Mouse (Mus musculus): ENCODE measurements at regions not wholly inside any gene's neighbourhood (a gene's known extent, or its start where the extent isn't known, plus 50 kb on each side); places are given as distances from the start of the nearest gene placed in this dataset. TPM values are rescaled to one million over a fixed set of nuclear protein-coding genes. Genes with fewer than 3 reads are reported as not detected.
A peak's percentile ranks its signal among the peaks of the same experiment; 100 is the strongest.

GRCm38 (mm10) chr16:92891741-92892140, 65.8 kb upstream of the Runx1 start:
- WGBS: 66% methylated on average over 2 of the region's 2 CpGs
- H3K27me3 ChIP-seq: 0 out of 2 replicates have a peak, but pooled peaks cover 3% of the 10 kb centered on the region
- H3K9ac ChIP-seq: no peak overlapping the region
- no peak overlapping the region for H3K27ac ChIP-seq
- H3K4me3 ChIP-seq: no peak overlapping the region
- H3K36me3 ChIP-seq: no peaks in the 10 kb centered on the region
- ATAC-seq (ENCODE audit: insufficient number of reproducible peaks, insufficient read depth, low FRiP score, low TSS enrichment, low read depth): no peak
- no peaks in the 10 kb centered on the region for H3K9me3 ChIP-seq
- H3K4me1 ChIP-seq: peaks cover 22% of the 10 kb centered on the region
- H3K4me2 ChIP-seq: no peak overlapping the region

- ATAC-seq (ENCODE audit: insufficient number of reproducible peaks, insufficient read depth, low FRiP score, low TSS enrichment, low read depth): peak; percentile 15; the same call in 1 of the 2 replicates
- Histone ChIP-seq H3K36me3 (no peaks in the 10 kb centered on the region), H3K4me1 (peaks cover 22% of the 10 kb centered on the region), H3K27ac (0 out of 2 replicates have a peak overlapping the region, but pooled peaks have one; percentile 1), H3K4me2 (no peak overlapping the region), H3K27me3 (0 out of 2 replicates have a peak, but pooled peaks cover 3% of the 10 kb centered on the region), H3K9ac (no peak overlapping the region), H3K9me3 (no peaks in the 10 kb centered on the region), H3K4me3 (no peak overlapping the region)
- 48% methylated on average over 3 of the region's 3 CpGs for WGBS
Observed at GRCm38 (mm10) chr16:92890713-92891112, 64.8 kb upstream of the Runx1 start.

GRCm38 (mm10) chr16:92889537-92889936, 63.6 kb upstream of the Runx1 start:
- ATAC-seq (ENCODE audit: insufficient number of reproducible peaks, insufficient read depth, low FRiP score, low TSS enrichment, low read depth): no peak

GRCm38 (mm10) chr16:92886226-92886625, 60.3 kb upstream of the Runx1 start:
- H3K4me3 ChIP-seq: no peak overlapping the region
- 100% methylated on average over 3 of the region's 3 CpGs for WGBS
- H3K36me3 ChIP-seq: no peaks in the 10 kb centered on the region
- peaks cover 32% of the 10 kb centered on the region for H3K4me1 ChIP-seq
- H3K9ac ChIP-seq: no peak overlapping the region
- no peak overlapping the region for H3K27ac ChIP-seq
- H3K27me3 ChIP-seq: no peaks in the 10 kb centered on the region
- no peaks in the 10 kb centered on the region for H3K9me3 ChIP-seq
- no peak for ATAC-seq (ENCODE audit: insufficient number of reproducible peaks, insufficient read depth, low FRiP score, low TSS enrichment, low read depth)
- H3K4me2 ChIP-seq: no peak overlapping the region

More at GRCm38 (mm10) chr16:92889537-92889936, 63.6 kb upstream of the Runx1 start:
- no peaks in the 10 kb centered on the region for H3K9me3 ChIP-seq
- WGBS: 83% methylated on average over 10 of the region's 10 CpGs
- H3K4me3 ChIP-seq: no peak overlapping the region
- 0 out of 2 replicates have a peak, but pooled peaks cover 3% of the 10 kb centered on the region for H3K27me3 ChIP-seq
- H3K36me3 ChIP-seq: no peaks in the 10 kb centered on the region
- H3K9ac ChIP-seq: no peak overlapping the region
- no peak overlapping the region for H3K4me2 ChIP-seq
- peaks cover 26% of the 10 kb centered on the region for H3K4me1 ChIP-seq
- H3K27ac ChIP-seq: no peak overlapping the region

- Histone ChIP-seq H3K4me1 (peaks cover 17% of the 10 kb centered on the region), H3K4me2 (0 out of 2 replicates have a peak overlapping the region, but pooled peaks have one; percentile 5), H3K27ac (peak overlapping the region; percentile 33; the same call in 1 of the 2 replicates), H3K27me3 (no peaks in the 10 kb centered on the region), H3K9me3 (no peaks in the 10 kb centered on the region), H3K9ac (no peak overlapping the region), H3K4me3 (no peak overlapping the region), H3K36me3 (no peaks in the 10 kb centered on the region)
- WGBS: 30% methylated on average over 12 of the region's 12 CpGs
- ATAC-seq (ENCODE audit: insufficient number of reproducible peaks, insufficient read depth, low FRiP score, low TSS enrichment, low read depth): no peak
Observed at GRCm38 (mm10) chr16:92883821-92884272, 57.9 kb upstream of the Runx1 start.

GRCm38 (mm10) chr16:92880356-92881043, 54.6 kb upstream of the Runx1 start:
- no peaks in the 10 kb centered on the region for H3K9me3 ChIP-seq
- 83% methylated on average over 3 of the region's 3 CpGs for WGBS
- no peak overlapping the region for H3K4me2 ChIP-seq
- H3K36me3 ChIP-seq: no peaks in the 10 kb centered on the region
- no peak for ATAC-seq (ENCODE audit: insufficient number of reproducible peaks, insufficient read depth, low FRiP score, low TSS enrichment, low read depth)
- no peak overlapping the region for H3K9ac ChIP-seq
- no peak overlapping the region for H3K4me3 ChIP-seq
- H3K27ac ChIP-seq: no peak overlapping the region
- peaks cover 20% of the 10 kb centered on the region for H3K4me1 ChIP-seq
- no peaks in the 10 kb centered on the region for H3K27me3 ChIP-seq

- Histone ChIP-seq H3K27ac (no peak overlapping the region), H3K9ac (no peak overlapping the region), H3K27me3 (no peaks in the 10 kb centered on the region), H3K4me2 (no peak overlapping the region), H3K4me1 (0 out of 2 replicates have a peak, but pooled peaks cover 3% of the 10 kb centered on the region), H3K9me3 (no peaks in the 10 kb centered on the region), H3K36me3 (no peaks in the 10 kb centered on the region), H3K4me3 (no peak overlapping the region)
- 56% methylated on average over 10 of the region's 10 CpGs for WGBS
- ATAC-seq (ENCODE audit: insufficient number of reproducible peaks, insufficient read depth, low FRiP score, low TSS enrichment, low read depth): no peak
Observed at GRCm38 (mm10) chr16:92878081-92878480, 52.1 kb upstream of the Runx1 start.

MicroRNA genes in the stretch of these regions (microRNA counts, 519-probe panel; counts per million panel counts)
- microRNA mmu-miR-802: 236 counts per million, percentile 44 among the panel's probes with 10 or more counts

Small RNA genes in the stretch of these regions (microRNA-seq; reads per million reads assigned to microRNA genes)
- gene Gm28003: not detected
- 4.6 reads per million, percentile 17 among the genes with 10 or more reads in this experiment for gene Mir802
